Mouse (Mus musculus) heart, postnatal 10 days (tissue): ENCODE data around the gene Vgll1. TPM values are rescaled to one million over a fixed set of nuclear protein-coding genes. Genes with fewer than 3 reads are reported as not detected.
A peak's percentile ranks its signal among the peaks of the same experiment; 100 is the strongest.

Experiments
- DNase-seq, 2 experiments: peaks; one replicate each; pipeline ENCODE4 v3.0.0; 2021
- intact Hi-C: fragments of 180-260 bp; cut with DNase I; formaldehyde crosslinking; loops from one replicate; pipeline ENCODE4 v1.15.1; 2025
- total RNA-seq, 2 experiments: library from RNA; stranded (reverse); gene quantifications; 2 replicates each; pipeline ENCODE4 v1.2.3; 2021

Vgll1 gene
- total RNA-seq, result not detected

- no peak for DNase-seq
- intact Hi-C loops, result no loop called here
Measured at GRCm38 (mm10) chrX:57087806-57088205, at the start of gene Vgll1. Gene Vgll1, plus strand, starts transcription at chrX:57088106.

- no peak for DNase-seq
- intact Hi-C loops, result no loop called here
Measured at GRCm38 (mm10) chrX:57042774-57043173, 45.1 kb upstream of the Vgll1 start, which contains the start of gene Brs3. Gene Brs3, plus strand, starts transcription at chrX:57043074.

GRCm38 (mm10) chrX:57043869-57044268 lies 44.0 kb upstream of the Vgll1 start:
- intact Hi-C loops, result no loop called here

GRCm38 (mm10) chrX:57052848-57053173 lies 35.1 kb upstream of the Vgll1 start:
- intact Hi-C loops, result loop anchor here (10.0 kb wide), 2 partner anchors 172 to 342 kb away; partner anchors contain the start of gene Rbmx
- no peak for DNase-seq

More at GRCm38 (mm10) chrX:57043869-57044268, 44.0 kb upstream of the Vgll1 start:
- no peak for DNase-seq

GRCm38 (mm10) chrX:57053174-57053992 lies 34.5 kb upstream of the Vgll1 start, which contains the start of gene Htatsf1:
Gene Htatsf1, plus strand, starts transcription at chrX:57053583.
- DNase-seq, result peak; percentile 84 to 88
- intact Hi-C loops, result loop anchor here (10.0 kb wide), 2 partner anchors 171 to 341 kb away; partner anchors contain the start of gene Rbmx

- DNase-seq, result no peak
- intact Hi-C loops, result loop anchor here (10.0 kb wide), 2 partner anchors 171 to 341 kb away; partner anchors contain the start of gene Rbmx
Measured at GRCm38 (mm10) chrX:57053993-57054385, 33.9 kb upstream of the Vgll1 start.

- intact Hi-C loops, result no loop called here
Measured at GRCm38 (mm10) chrX:57081496-57081895, 6.4 kb upstream of the Vgll1 start.

GRCm38 (mm10) chrX:57103415-57103814 lies 15.5 kb downstream of the Vgll1 start:
- intact Hi-C loops, result no loop called here
- no peak for DNase-seq

More at GRCm38 (mm10) chrX:57081496-57081895, 6.4 kb upstream of the Vgll1 start:
- DNase-seq, result peak; percentile 20 to 25

- intact Hi-C loops, result no loop called here
- DNase-seq, result no peak
Measured at GRCm38 (mm10) chrX:57106956-57107355, 19.1 kb downstream of the Vgll1 start.

GRCm38 (mm10) chrX:57118143-57118542 lies 30.2 kb downstream of the Vgll1 start:
- peak in 1 of 2 experiments; percentile 5 for DNase-seq
- intact Hi-C loops, result no loop called here

GRCm38 (mm10) chrX:57120768-57121167 lies 32.9 kb downstream of the Vgll1 start:
- intact Hi-C loops, result no loop called here
- peak in 1 of 2 experiments; percentile 10 for DNase-seq

- DNase-seq, result peak in 1 of 2 experiments; percentile 1
- intact Hi-C loops, result no loop called here
Measured at GRCm38 (mm10) chrX:57130633-57131032, 42.7 kb downstream of the Vgll1 start.

- intact Hi-C loops, result no loop called here
- DNase-seq, result no peak
Measured at GRCm38 (mm10) chrX:57137627-57138026, 49.7 kb downstream of the Vgll1 start.

GRCm38 (mm10) chrX:57153520-57153919 lies 65.6 kb downstream of the Vgll1 start:
- no peak for DNase-seq
- intact Hi-C loops, result no loop called here

Other genes starting within 250 kb of the Vgll1 start
- gene Adgrg4, start 217.9 kb upstream of the Vgll1 start, total RNA-seq, result not detected
- not detected for gene Brs3, start 45.0 kb upstream of the Vgll1 start, total RNA-seq
- 10 to 100 TPM; 50.3 to 52.5 TPM for gene Htatsf1, start 34.5 kb upstream of the Vgll1 start, total RNA-seq
- under 1 TPM in 1 of 2 experiments, not detected in 1; 0.22 TPM for gene Cd40lg, start 124.0 kb downstream of the Vgll1 start, total RNA-seq